Mouse (Mus musculus): ENCODE measurements around the gene Fam149b.

GRCm38 (mm10) chr14:20331316-20331715 lies 16.6 kb upstream of the Fam149b start:
- TF ChIP-seq EP300 (optimal IDR thresholded peaks at IDR 0.05) (no peak), CTCF (IDR thresholded peaks at IDR 0.05; ENCODE audit: low read depth) (no peak)
